Mouse (Mus musculus): Measurements from ENCODE around the gene Rarg.

Gene Rarg

GRCm38 (mm10) chr15:102204674-102205505 is 52.4 kb downstream of the Rarg start, which contains the start of gene Csad:
TSS of gene Csad (minus strand) at chr15:102204724.
- peak; percentile 78 for DNase-seq (ENCODE audit: low spot score)

- peak; percentile 97 for DNase-seq (ENCODE audit: low spot score)
These were observed 53.4 kb downstream of the Rarg start for GRCm38 (mm10) chr15:102203835-102204381.

- peak; percentile 98 for DNase-seq (ENCODE audit: low spot score)
These were observed 54.1 kb downstream of the Rarg start, which contains the start of gene Zfp740 for GRCm38 (mm10) chr15:102202971-102203834. TSS of gene Zfp740 (plus strand) at chr15:102203249.

- DNase-seq (ENCODE audit: low spot score): peak; percentile 86
These were observed 58.5 kb downstream of the Rarg start for GRCm38 (mm10) chr15:102198841-102199240.

GRCm38 (mm10) chr15:102195373-102195772 is 61.9 kb downstream of the Rarg start:
- DNase-seq (ENCODE audit: low spot score): no peak

- no peak for DNase-seq (ENCODE audit: low spot score)
These were observed 62.9 kb downstream of the Rarg start for GRCm38 (mm10) chr15:102194439-102194838.

GRCm38 (mm10) chr15:102193652-102194051 is 63.7 kb downstream of the Rarg start:
- no peak for DNase-seq (ENCODE audit: low spot score)

- DNase-seq (ENCODE audit: low spot score): no peak
These were observed 64.4 kb downstream of the Rarg start for GRCm38 (mm10) chr15:102192820-102193386.

GRCm38 (mm10) chr15:102192271-102192812 is 65.0 kb downstream of the Rarg start:
- DNase-seq (ENCODE audit: low spot score): no peak

- no peak for DNase-seq (ENCODE audit: low spot score)
These were observed 65.6 kb downstream of the Rarg start for GRCm38 (mm10) chr15:102191699-102192098.

GRCm38 (mm10) chr15:102188883-102189282 is 68.4 kb downstream of the Rarg start:
- peak; percentile 58 for DNase-seq (ENCODE audit: low spot score)

- DNase-seq (ENCODE audit: low spot score): no peak
These were observed 69.2 kb downstream of the Rarg start for GRCm38 (mm10) chr15:102188096-102188495.

- DNase-seq (ENCODE audit: low spot score): no peak
These were observed 71.1 kb downstream of the Rarg start for GRCm38 (mm10) chr15:102186239-102186638.
